Mouse (Mus musculus) cerebellum, postnatal 4 days (tissue): ENCODE data around the gene Olfr1184.
"Not testable (repeated sequence)": the region's sequence is repeated elsewhere in the genome, so short reads cannot be mapped to it uniquely, and the experiment has no call there.

Source experiments
- DNase-seq, 2 experiments: peaks; one replicate each; pipeline ENCODE4 v3.0.0; 2022; ENCODE audit warnings: low spot score in 2 of 2, mixed read lengths in 1 of 2

Gene Olfr1184

DNA sequence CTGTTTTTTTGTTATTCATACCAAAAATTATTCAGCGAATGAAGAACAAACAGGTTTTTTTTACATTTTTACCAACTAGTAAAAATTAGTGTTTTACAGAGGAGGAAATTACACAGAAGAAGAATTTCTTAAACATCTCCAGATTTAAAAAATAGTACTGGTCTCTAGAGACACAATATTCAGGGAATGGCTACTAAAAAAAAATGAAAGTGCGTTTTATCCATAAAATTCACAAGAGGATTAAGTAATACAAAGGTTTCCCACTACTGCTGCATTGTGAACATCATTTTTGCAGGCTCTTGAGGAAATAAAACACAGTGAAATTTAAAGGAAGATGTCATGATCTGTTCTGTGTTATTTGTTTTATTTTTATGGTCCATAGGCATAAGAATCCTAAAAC is at the start of gene Olfr1184:
Gene Olfr1184, plus strand, starts transcription at position 301 of the 400 bp plus-strand sequence.
- no peak for DNase-seq

GRCm38 (mm10) chr2:88449031-88449430 is 34.4 kb upstream of the Olfr1184 start, which contains the start of gene Gm13757:
Gene Gm13757, minus strand, starts transcription at chr2:88449131.
- no peak for DNase-seq

- not testable (repeated sequence) for DNase-seq
These were observed 28.8 kb upstream of the Olfr1184 start, which contains the start of gene Olfr1183 for GRCm38 (mm10) chr2:88454567-88454966. Gene Olfr1183, plus strand, starts transcription at chr2:88454867.

GRCm38 (mm10) chr2:88493020-88493419 is 9.6 kb downstream of the Olfr1184 start, which contains the start of gene Olfr1185-ps1:
Gene Olfr1185-ps1, plus strand, starts transcription at chr2:88493320.
- no peak for DNase-seq

GRCm38 (mm10) chr2:88518251-88518650 is 34.9 kb downstream of the Olfr1184 start, which contains the start of gene Olfr1186:
Gene Olfr1186, plus strand, starts transcription at chr2:88518551.
- no peak for DNase-seq

DNA sequence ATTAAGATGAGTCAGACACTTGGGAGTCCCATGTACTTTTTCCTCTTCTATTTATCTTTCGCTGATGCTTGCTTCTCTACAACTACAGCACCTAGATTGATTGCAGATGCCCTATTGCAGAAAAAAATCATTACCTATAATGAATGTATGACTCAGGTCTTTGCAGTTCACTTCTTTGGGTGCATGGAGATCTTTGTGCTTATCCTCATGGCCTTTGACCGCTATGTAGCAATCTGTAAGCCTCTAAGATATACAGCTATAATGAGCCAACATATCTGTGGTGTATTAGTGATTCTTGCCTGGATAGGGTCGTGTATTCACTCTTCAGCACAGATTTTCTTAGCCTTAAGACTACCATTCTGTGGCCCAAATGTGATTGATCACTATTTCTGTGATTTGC is 42.3 kb downstream of the Olfr1184 start:
- DNase-seq, result no peak
